Mouse (Mus musculus) erythroblast, embryonic 14.5 days (primary cell): ENCODE measurements around the gene Stab2.

Experiments
- GATA1 ChIP-seq: IDR thresholded peaks from 2 replicates; pipeline ENCODE4 v1.6.1; 2012; ENCODE audit warnings: low read length, inconsistent platforms, mixed read lengths
- TAL1 ChIP-seq: IDR thresholded peaks from 3 replicates; pipeline ENCODE4 v1.6.1; 2012; ENCODE audit warnings: low read length, inconsistent platforms, mixed read lengths

DNA sequence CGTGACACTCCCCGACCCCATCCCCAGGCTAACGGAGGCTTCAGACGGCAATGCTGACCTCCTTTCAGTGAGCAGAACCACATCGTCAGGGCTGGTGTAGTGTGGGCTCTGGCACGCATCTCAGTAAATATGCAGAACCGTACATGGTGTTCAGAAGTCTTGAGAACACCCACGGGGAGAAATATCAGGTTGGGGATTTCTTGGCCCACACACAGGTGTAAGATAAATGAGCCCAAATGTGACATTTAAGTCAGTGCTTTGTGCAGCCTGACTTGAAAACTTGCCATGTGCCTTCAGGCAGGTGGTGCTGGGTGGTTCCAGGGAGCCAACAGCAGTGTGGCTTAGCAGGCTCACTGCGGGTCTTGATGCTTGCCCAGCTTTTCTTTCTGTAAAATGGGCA, 197.8 kb downstream of the Stab2 start:
- TF ChIP-seq TAL1 (no peak), GATA1 (no peak)
